Mouse (Mus musculus) midbrain, embryonic 14.5 days (tissue): ENCODE measurements at regions not wholly inside any gene's neighbourhood (a gene's known extent, or its start where the extent isn't known, plus 50 kb on each side); places are given as distances from the start of the nearest gene placed in this dataset.

Experiments used
- ATAC-seq: fragments of 200-750 bp; cut with Nextera tagmentation; 2 replicates; pipeline ENCODE4 v1.8.0; 2017; ENCODE audit warnings: moderate number of reproducible peaks, moderate library complexity; ENCODE audit not compliant: low FRiP score, low TSS enrichment
- DNase-seq: peaks from one replicate; pipeline ENCODE4 v3.0.0-alpha.2; 2015
- H3K27ac ChIP-seq: fragments of 300-500 bp; sonication (generic); replicated peaks from 2 replicates; pipeline ENCODE4 v1.5.1; 2014; ENCODE audit warnings: mild to moderate bottlenecking, low read depth, low read length, moderate library complexity
- H3K27me3 ChIP-seq: fragments of 300-500 bp; sonication (generic); 2 replicates; pipeline ENCODE4 v1.6.1; 2014; ENCODE audit warnings: low read length, control low read depth, mixed read lengths; ENCODE audit not compliant: control insufficient read depth, insufficient read depth
- H3K36me3 ChIP-seq: fragments of 300-500 bp; sonication (generic); 2 replicates; pipeline ENCODE4 v1.6.1; 2014; ENCODE audit warnings: low read length, control low read depth; ENCODE audit not compliant: control insufficient read depth, insufficient read depth
- H3K4me1 ChIP-seq: fragments of 300-500 bp; sonication (generic); 2 replicates; pipeline ENCODE4 v1.6.1; 2014; ENCODE audit warnings: mild to moderate bottlenecking, antibody characterized with exemption, low read length, control low read depth; ENCODE audit not compliant: control insufficient read depth, insufficient read depth
- H3K4me2 ChIP-seq: fragments of 300-500 bp; sonication (generic); 2 replicates; pipeline ENCODE4 v1.6.1; 2014; ENCODE audit warnings: mild to moderate bottlenecking, low read length, moderate library complexity
- H3K4me3 ChIP-seq: fragments of 300-500 bp; sonication (generic); replicated peaks from 2 replicates; pipeline ENCODE4 v1.5.1; 2014; ENCODE audit warnings: low read depth, low read length
- H3K9ac ChIP-seq: fragments of 300-500 bp; sonication (generic); replicated peaks from 2 replicates; pipeline ENCODE4 v1.6.1; 2014; ENCODE audit warnings: mild to moderate bottlenecking, low read length, moderate library complexity
- H3K9me3 ChIP-seq: fragments of 300-500 bp; sonication (generic); 2 replicates; pipeline ENCODE4 v1.6.1; 2016; ENCODE audit warnings: low read length, control low read depth, mixed read lengths; ENCODE audit not compliant: control insufficient read depth
- WGBS: fragments of 180-500 bp; shearing (Covaris S2); extraction: QIAGEN DNeasy Blood & Tissue Kit; methylation state at CpG from one replicate; pipeline ENCODE4 v1.1.7; 2014; 5-methylcytosine and 5-hydroxymethylcytosine counted together

GRCm38 (mm10) chr12:12684481-12685216 lies 257.1 kb downstream of the Mycn start:
- ATAC-seq (peak; percentile 58), DNase-seq (peak; percentile 82)
- H3K4me2 ChIP-seq, result peak overlapping the region; percentile 45
- H3K36me3 ChIP-seq, result no peaks in the 10 kb centered on the region
- 6% methylated on average over 16 of the region's 16 CpGs for WGBS
- H3K4me1 ChIP-seq, result peaks cover 42% of the 10 kb centered on the region
- peak overlapping the region; percentile 71 for H3K27ac ChIP-seq
- peak overlapping the region; percentile 12; the same call in 1 of the 2 replicates for H3K9ac ChIP-seq
- no peak overlapping the region for H3K4me3 ChIP-seq
- no peaks in the 10 kb centered on the region for H3K9me3 ChIP-seq
- no peaks in the 10 kb centered on the region for H3K27me3 ChIP-seq

DNA sequence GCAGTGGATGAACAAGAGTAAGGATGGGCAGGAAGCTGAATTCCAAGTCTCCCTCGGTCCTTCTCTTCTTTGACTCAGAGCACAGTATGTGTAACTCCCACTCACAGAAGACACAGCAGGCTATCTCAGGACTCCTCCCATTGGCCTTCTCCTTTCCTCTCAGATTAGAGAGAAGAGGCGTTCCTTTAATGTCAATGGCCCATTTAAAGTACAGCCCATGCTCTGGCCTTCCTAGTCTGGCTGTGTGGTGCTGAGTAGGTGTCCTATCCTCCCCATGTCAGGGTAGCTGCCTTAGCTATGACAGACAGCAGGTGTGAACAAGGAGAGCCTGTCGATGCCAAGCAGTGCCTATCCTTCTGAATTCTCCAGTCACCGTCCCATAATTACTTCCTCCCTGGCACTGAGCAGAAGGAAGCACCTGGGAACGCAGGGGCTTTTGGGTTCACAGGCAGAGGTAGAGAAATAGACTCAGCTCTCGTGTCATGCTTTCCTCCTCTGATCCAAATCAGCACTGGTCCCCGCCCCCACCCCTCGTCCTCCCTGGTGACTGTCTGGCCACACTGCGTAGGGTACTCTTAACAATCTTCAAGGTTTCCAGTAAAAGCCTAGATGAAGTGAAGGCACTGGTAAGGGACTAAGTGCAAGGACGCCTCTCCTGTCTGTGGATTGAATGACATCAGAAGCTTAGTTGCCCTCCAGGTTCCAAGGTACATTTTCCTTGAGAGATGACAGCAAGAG lies 257.8 kb downstream of the Mycn start:
- H3K27ac ChIP-seq, result peak overlapping the region; percentile 71
- H3K4me2 ChIP-seq, result peak overlapping the region; percentile 45
- H3K36me3 ChIP-seq, result no peaks in the 10 kb centered on the region
- ATAC-seq, result no peak
- H3K9me3 ChIP-seq, result no peaks in the 10 kb centered on the region
- peak overlapping the region; percentile 12; the same call in 1 of the 2 replicates for H3K9ac ChIP-seq
- peaks cover 46% of the 10 kb centered on the region for H3K4me1 ChIP-seq
- no peak overlapping the region for H3K4me3 ChIP-seq
- H3K27me3 ChIP-seq, result no peaks in the 10 kb centered on the region
- DNase-seq, result no peak
- 25% methylated on average over 10 of the region's 10 CpGs for WGBS

DNA sequence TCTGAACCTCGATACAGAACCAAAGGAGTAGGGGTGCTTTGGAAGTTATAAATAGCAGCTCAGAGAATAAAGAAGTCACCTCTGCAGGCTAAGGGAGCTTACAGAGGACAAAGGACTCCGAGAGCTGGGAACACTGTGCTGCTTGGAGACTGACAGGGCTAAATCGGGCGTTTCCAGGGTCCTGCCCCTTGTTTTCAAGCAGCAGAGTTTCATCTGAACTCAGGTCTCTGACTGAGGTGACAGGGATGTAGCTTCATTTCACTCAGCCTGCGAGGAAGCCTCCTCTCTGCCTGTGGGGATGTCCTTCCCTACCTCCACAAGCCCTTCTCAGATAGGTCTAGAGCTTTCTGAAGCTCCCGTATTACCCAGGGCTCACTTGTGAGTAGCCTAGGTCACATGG lies 260.6 kb downstream of the Mycn start:
- H3K9me3 ChIP-seq, result no peaks in the 10 kb centered on the region
- H3K27me3 ChIP-seq, result no peaks in the 10 kb centered on the region
- peak overlapping the region; percentile 52 for H3K4me2 ChIP-seq
- peak overlapping the region; percentile 93 for H3K27ac ChIP-seq
- DNase-seq (peak; percentile 72), ATAC-seq (peak; percentile 50)
- no peaks in the 10 kb centered on the region for H3K36me3 ChIP-seq
- WGBS, result under 1% methylated on average over 6 of the region's 6 CpGs
- peak overlapping the region; percentile 64 for H3K9ac ChIP-seq
- peak overlapping the region; percentile 31 for H3K4me3 ChIP-seq
- peaks cover 56% of the 10 kb centered on the region for H3K4me1 ChIP-seq

DNA sequence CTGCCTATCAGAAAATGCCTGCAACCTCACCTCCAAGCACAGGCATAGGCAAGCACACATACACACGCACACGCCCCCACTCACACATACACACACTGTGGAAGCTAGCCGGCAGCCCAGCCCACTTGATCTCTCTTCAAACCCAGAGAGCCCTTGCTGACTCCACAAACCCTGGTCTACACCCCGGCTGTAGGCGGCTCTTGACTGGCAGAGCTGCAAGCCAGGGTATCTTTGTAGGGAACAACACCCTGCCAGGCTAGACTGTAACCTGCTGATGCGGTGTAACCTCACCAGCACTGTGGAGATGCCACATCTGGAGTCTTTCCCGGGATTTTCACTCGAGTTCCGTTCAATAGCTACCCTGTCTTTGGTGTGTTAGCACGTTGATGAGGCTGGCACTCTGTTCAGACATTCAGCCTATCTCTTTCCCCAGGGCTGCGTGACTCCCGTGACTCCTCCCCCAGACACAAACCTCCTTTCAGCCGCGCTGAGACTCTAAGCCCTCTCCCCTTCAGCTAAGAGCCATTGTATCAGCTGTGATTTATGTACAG lies 261.3 kb downstream of the Mycn start:
- Histone ChIP-seq H3K4me2 (peak overlapping the region; percentile 52), H3K27me3 (no peaks in the 10 kb centered on the region), H3K36me3 (no peaks in the 10 kb centered on the region), H3K27ac (peak overlapping the region; percentile 93), H3K4me3 (peak overlapping the region; percentile 31), H3K9me3 (no peaks in the 10 kb centered on the region), H3K9ac (peak overlapping the region; percentile 64), H3K4me1 (peaks cover 59% of the 10 kb centered on the region)
- WGBS, result 2% methylated on average over 14 of the region's 14 CpGs
- DNase-seq, result peak; percentile 88
- peak; percentile 85 for ATAC-seq

GRCm38 (mm10) chr12:12676676-12677075 lies 265.0 kb downstream of the Mycn start:
- no peaks in the 10 kb centered on the region for H3K9me3 ChIP-seq
- no peak overlapping the region for H3K4me2 ChIP-seq
- 5% methylated on average over 9 of the region's 9 CpGs for WGBS
- DNase-seq, result peak; percentile 87
- no peak overlapping the region for H3K9ac ChIP-seq
- H3K27ac ChIP-seq, result peak overlapping the region; percentile 28; the same call in 1 of the 2 replicates
- no peak overlapping the region for H3K4me3 ChIP-seq
- peaks cover 35% of the 10 kb centered on the region for H3K4me1 ChIP-seq
- ATAC-seq, result peak; percentile 54
- no peaks in the 10 kb centered on the region for H3K27me3 ChIP-seq
- no peaks in the 10 kb centered on the region for H3K36me3 ChIP-seq

DNA sequence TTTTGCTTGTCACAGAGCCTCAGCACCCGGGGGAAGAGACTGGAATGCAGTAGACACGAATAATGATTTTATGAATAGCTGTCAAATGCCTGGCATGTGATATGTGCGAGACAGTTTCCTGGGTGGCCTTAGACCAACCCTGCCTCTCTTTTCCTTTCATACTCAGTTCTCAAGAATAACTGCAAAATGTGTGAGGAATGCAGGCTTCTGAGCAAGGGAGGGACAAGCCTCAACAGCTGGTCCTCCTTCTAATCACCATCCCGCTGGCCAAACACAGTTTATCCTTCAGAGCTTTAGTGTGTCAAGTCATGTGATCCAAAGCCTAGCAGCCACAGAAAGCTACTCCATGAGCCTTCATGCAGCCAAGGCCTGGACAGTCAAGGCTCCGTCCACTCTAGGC lies 271.8 kb downstream of the Mycn start:
- Histone ChIP-seq H3K9ac (no peak overlapping the region), H3K36me3 (no peaks in the 10 kb centered on the region), H3K4me2 (no peak overlapping the region), H3K9me3 (no peaks in the 10 kb centered on the region), H3K4me3 (no peak overlapping the region), H3K4me1 (no peaks in the 10 kb centered on the region), H3K27ac (no peak overlapping the region), H3K27me3 (no peaks in the 10 kb centered on the region)
- DNase-seq, result no peak
- 65% methylated on average over 5 of the region's 5 CpGs for WGBS
- no peak for ATAC-seq

DNA sequence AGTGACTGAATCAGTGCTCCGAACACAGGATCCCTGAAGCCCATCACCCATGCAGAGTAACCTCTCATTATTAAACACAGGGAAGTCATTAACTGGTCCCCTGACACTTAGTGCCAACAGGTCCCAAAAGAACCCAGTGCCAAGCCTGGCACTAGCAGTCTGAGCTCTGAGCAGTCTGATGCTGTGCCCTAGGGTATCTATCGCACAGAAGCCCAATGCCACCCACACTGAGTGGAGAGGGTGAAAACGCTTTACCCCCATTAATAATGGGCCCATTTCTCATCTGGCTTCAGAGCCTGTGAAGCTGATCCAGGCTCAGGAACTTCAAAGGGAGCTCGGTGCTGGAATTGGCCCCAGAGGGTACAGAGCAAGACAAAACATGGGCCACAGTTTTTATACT lies 272.8 kb downstream of the Mycn start:
- WGBS, result 85% methylated on average over 4 of the region's 4 CpGs
- H3K27me3 ChIP-seq, result no peaks in the 10 kb centered on the region
- no peak overlapping the region for H3K4me3 ChIP-seq
- no peak for ATAC-seq
- no peak overlapping the region for H3K27ac ChIP-seq
- DNase-seq, result no peak
- no peaks in the 10 kb centered on the region for H3K36me3 ChIP-seq
- H3K9me3 ChIP-seq, result no peaks in the 10 kb centered on the region
- H3K9ac ChIP-seq, result no peak overlapping the region
- no peak overlapping the region for H3K4me2 ChIP-seq
- no peaks in the 10 kb centered on the region for H3K4me1 ChIP-seq

- ATAC-seq (no peak), DNase-seq (no peak)
- H3K4me2 ChIP-seq, result no peak overlapping the region
- H3K9ac ChIP-seq, result no peak overlapping the region
- H3K4me1 ChIP-seq, result 0 out of 2 replicates have a peak, but pooled peaks cover 3% of the 10 kb centered on the region
- peaks cover 3% of the 10 kb centered on the region; the same call in 1 of the 2 replicates for H3K9me3 ChIP-seq
- no peak overlapping the region for H3K27ac ChIP-seq
- H3K4me3 ChIP-seq, result no peak overlapping the region
- 87% methylated on average over 8 of the region's 8 CpGs for WGBS
- no peaks in the 10 kb centered on the region; the same call in 1 of the 2 replicates for H3K27me3 ChIP-seq
- H3K36me3 ChIP-seq, result no peaks in the 10 kb centered on the region
These were observed 286.1 kb downstream of the Mycn start for GRCm38 (mm10) chr12:12655611-12656010.
